Mouse (Mus musculus): ENCODE measurements around the gene Fam69b.

Fam69b gene

GRCm38 (mm10) chr2:26597810-26598209 lies 30.4 kb upstream of the Fam69b start:
- no peak for DNase-seq (ENCODE audit: low read depth, low spot score)

DNA sequence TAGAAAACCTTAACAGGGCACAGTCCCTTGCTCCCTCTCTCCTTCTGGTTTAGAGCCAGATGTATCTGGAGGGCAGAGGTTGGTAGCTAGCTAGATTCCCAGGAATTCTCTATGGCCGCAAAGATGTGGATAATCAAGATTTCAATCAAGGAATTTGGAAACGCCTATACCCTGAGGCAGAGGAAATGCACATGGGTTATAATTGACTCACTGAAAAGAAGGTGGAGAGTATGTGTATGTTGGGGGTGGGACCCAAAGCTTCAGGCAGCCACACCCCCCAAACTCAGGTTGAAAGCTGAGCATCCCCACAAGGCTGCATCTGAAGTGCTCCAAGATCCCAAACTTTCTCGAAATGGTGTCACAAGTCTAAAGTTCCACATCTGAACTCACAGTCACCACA lies 29.8 kb upstream of the Fam69b start:
- DNase-seq (ENCODE audit: low read depth, low spot score) = no peak

DNA sequence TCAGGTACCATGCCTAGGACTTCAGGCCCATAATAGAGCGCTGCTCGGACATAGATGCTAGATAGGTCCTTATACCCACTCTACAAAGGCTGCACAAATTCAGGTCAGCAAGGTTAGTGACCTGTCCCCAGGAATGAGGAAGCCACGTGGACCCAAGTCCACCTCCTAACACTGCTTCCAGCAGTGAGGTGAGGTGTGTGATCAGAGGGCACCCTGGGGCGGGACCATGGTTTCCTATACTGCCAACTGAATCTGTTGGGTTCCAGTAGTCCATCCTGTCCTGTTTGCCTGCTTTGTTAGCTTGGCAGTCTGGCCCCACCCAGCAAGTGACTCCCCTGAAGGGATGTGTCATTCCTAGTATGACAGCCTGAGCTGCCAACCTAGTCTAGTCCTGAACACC lies 28.3 kb upstream of the Fam69b start:
- no peak for DNase-seq (ENCODE audit: low read depth, low spot score)

- no peak for DNase-seq (ENCODE audit: low read depth, low spot score)
Measured at GRCm38 (mm10) chr2:26600664-26601063, 27.6 kb upstream of the Fam69b start.

DNA sequence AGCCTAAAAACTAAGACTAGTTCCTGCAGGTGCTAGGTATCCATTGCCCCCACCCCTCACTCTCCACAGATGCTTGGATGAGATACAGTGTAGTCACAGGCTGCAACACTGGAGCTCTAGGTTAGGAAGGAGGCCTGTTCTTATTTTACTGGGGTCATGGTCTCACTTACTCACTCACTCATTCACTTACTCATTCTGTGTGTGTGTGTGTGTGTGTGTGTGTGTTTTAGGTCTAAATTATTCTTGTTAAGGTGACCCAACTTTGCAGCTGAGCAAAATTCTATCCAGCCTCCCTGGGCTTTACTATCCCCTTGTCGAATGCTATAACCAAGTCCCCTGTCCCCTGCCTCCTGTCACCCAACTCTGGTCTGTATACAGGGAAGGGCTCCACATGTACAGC lies 26.7 kb upstream of the Fam69b start:
- DNase-seq (ENCODE audit: low read depth, low spot score) = no peak

- DNase-seq (ENCODE audit: low read depth, low spot score) = no peak
Measured at GRCm38 (mm10) chr2:26602631-26603030, 25.6 kb upstream of the Fam69b start.

GRCm38 (mm10) chr2:26603159-26603558 lies 25.1 kb upstream of the Fam69b start:
- DNase-seq (ENCODE audit: low read depth, low spot score) = no peak

GRCm38 (mm10) chr2:26603720-26604671 lies 24.3 kb upstream of the Fam69b start, which contains the start of gene Agpat2:
Agpat2 (minus strand) TSS chr2:26604417.
- no peak for DNase-seq (ENCODE audit: low read depth, low spot score)

DNA sequence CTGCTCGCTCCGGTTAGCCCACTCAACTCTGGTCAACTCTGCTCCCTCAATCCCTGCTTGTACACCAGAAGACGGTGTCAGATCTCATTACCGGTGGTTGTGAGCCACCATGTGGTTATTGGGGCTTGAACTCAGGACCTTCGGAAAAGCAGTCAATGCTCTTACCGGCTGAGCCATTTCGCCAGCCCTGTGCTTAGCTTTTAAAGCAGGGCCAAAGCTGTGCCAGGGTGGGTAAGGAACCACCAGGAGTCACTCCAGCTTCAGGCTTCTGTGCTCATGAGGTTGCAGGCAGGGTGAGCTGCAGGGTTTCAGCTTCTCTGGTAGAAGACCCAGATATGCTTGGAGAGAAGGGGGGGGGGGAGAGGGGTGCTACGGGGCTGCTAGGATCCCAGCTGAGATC lies 22.9 kb upstream of the Fam69b start:
- no peak for DNase-seq (ENCODE audit: low read depth, low spot score)

GRCm38 (mm10) chr2:26606579-26606978 lies 21.7 kb upstream of the Fam69b start:
- no peak for DNase-seq (ENCODE audit: low read depth, low spot score)

- DNase-seq (ENCODE audit: low read depth, low spot score) = no peak
Measured at GRCm38 (mm10) chr2:26607056-26607910, 21.0 kb upstream of the Fam69b start.

DNA sequence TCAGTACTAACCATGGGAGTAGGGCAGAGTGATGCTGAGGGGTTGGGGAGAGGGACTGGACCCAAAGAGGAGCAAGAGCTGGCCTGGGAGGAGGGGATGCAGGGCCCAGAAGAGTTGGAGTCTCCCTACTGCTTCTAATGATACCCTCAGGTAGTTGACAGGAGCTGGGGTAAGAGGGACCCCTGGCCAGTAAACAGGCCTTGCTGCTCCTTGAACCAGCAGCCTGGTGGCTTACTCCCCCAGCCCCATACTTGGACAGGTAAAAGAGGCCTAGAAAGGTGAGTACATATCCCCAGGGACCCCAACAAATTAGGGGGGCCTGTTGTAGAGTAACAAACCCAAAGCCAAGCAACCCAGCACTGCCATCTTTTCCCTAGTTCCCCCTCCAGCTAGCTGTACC lies 19.5 kb upstream of the Fam69b start:
- no peak for DNase-seq (ENCODE audit: low read depth, low spot score)

DNA sequence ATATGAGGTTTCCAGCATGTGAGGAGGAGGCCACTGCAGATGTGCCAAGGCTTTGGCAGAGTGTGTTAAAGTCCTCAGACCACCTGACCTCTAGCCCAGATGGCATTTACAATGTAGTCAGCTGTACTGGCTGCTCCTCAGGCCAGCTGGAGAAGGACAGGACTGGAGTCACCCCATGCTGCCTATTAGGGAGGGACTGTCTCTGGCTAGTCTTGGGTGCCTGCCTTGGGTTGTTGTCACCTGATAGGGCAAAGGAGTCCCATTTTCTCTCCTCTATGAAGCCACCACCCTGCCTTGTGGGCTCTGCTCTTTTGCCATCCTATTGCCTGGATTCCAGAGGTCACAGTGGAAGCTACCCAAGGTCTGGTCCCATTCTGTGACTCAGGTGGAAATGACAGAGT lies 19.0 kb upstream of the Fam69b start:
- no peak for DNase-seq (ENCODE audit: low read depth, low spot score)

- no peak for DNase-seq (ENCODE audit: low read depth, low spot score)
Measured at GRCm38 (mm10) chr2:26610526-26610925, 17.7 kb upstream of the Fam69b start.

DNA sequence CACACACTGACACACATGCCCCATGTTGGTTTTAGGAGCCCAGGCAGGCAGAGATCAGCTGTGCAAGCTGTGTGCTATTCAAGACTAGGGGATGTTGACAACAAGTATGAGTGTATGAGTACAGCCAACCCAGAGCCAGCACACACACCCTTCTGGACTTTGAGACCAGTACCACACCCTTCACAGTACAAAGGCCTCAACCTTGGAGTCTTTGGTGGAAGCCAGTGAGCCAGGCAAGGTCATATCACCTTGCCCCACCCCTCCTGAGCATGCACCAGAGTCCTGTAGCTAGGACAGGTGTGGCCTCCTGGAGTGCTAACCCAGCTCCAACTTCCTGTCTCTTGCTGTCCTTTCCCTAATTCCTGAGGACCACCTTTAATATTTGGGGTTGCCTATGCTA lies 17.2 kb upstream of the Fam69b start:
- DNase-seq (ENCODE audit: low read depth, low spot score) = no peak

GRCm38 (mm10) chr2:26611896-26612295 lies 16.4 kb upstream of the Fam69b start:
- DNase-seq (ENCODE audit: low read depth, low spot score) = no peak

DNA sequence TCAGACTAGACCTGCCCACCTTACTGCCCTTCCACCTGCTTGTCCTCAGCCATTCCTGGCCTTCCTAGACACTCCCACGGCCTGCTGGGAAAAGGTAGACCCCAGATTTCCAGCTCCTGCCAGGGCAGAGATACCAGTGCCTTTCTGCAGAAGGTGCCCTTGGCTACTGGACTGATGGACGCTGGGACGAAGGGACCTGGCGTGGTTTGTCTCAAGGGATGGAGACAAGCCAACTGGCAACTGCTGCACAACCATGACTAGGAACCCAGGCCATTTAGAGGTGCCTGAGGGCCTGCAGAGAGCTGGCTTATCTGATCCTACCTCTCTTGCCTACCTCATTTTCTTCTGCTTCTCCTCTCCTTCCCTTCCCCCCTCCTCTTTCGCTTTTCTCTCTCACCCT lies 13.4 kb upstream of the Fam69b start:
- no peak for DNase-seq (ENCODE audit: low read depth, low spot score)

GRCm38 (mm10) chr2:26615459-26616124 lies 12.7 kb upstream of the Fam69b start:
- DNase-seq (ENCODE audit: low read depth, low spot score) = no peak

DNA sequence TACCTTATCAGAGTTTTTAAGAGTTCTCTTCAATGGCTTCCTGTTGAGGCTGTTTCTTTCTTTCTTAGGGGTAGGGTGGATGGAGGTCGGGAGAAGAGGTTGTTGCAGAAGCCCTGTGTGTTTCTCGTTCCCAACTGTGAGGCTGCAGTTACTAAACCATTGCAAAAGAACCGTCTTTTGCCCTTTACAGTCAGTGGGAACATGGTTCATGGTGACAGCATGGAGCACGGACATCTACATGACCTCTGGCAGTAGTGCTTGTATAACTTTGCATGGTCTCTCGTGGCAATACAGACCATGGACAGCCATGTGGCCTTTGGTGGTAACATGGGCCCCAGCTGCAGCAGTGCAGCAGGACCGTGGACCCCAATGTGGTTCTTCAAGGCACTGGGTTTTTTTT lies 10.9 kb upstream of the Fam69b start:
- DNase-seq (ENCODE audit: low read depth, low spot score) = no peak

DNA sequence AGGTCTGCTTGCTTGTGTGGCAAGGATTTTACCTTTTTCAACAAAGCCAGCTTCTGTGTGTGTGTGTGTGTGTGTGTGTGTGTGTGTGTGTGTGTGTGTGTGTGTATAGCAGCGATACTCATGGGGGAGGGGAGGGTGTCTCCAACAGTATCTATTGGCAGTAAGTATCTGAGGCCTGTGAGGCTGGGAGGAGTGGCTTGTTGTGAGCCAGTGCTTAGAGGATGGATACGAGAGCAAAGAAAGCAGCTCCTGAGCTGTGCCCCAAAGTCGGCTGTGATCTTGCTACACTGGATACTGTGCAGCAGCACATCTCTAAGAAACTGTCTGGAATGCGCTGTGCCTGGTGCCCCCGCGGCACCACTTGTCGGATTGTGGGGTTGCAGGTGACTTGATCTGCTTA lies 10.3 kb upstream of the Fam69b start:
- no peak for DNase-seq (ENCODE audit: low read depth, low spot score)

GRCm38 (mm10) chr2:26621246-26621645 lies 7.0 kb upstream of the Fam69b start:
- DNase-seq (ENCODE audit: low read depth, low spot score) = no peak

- no peak for DNase-seq (ENCODE audit: low read depth, low spot score)
Measured at GRCm38 (mm10) chr2:26622984-26623383, 5.3 kb upstream of the Fam69b start.

Data from c-Kit-negative CD71-positive TER-119-positive erythroid progenitor cells, embryonic 14.5 days (primary cell).